Mouse (Mus musculus): ENCODE data around the gene Ttll11. TPM values are rescaled to one million over a fixed set of nuclear protein-coding genes. Genes with fewer than 3 reads are reported as not detected.

Ttll11 gene
- 5.4 and 6.0 TPM in 2 replicates for polyA plus RNA-seq (2016; fragmentation: Nextera tagmentation; extraction: Ambion mirVana)

DNA sequence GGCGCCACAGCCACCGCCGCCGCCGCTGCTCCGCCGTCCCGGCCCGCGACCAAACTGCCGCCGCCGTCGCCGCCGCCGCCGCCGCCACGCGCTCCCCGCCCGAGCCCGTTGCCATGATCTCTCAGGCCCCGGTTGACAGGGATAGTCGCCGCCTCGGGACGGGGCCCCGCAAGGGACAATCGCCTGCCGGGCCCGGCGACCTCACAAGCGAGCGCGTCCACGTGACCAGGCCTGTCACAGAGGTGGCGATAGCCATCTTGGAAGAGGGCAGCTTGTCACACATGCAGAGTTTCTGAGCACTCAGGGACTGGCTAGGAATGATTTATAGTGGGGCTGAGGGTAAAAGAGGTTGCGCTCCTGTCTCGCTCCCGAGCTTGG, at the start of gene Ttll11:
Ttll11 (minus strand) TSS at position 270 of the 378 bp plus-strand sequence.
- H3K4me3 ChIP-seq = peak within 1 kb of the TSS; percentile 90
- no peaks in the 10 kb centered on the region for H3K36me3 ChIP-seq
- H3K27ac ChIP-seq = peak within 1 kb of the TSS; percentile 46; the same call in 1 of the 2 replicates
- ATAC-seq (ENCODE audit: low FRiP score, low read depth) = peak; percentile 92
- H3K4me1 ChIP-seq = peaks cover 21% of the 10 kb centered on the region
- WGBS = under 1% methylated on average over 42 of the region's 42 CpGs
- peak within 1 kb of the TSS; percentile 92 for H3K9ac ChIP-seq
- H3K4me2 ChIP-seq (replicated peaks) = peak within 1 kb of the TSS; percentile 98
- H3K27me3 ChIP-seq (replicated peaks) = no peaks in the 10 kb centered on the region
- H3K9me3 ChIP-seq = no peaks in the 10 kb centered on the region

DNA sequence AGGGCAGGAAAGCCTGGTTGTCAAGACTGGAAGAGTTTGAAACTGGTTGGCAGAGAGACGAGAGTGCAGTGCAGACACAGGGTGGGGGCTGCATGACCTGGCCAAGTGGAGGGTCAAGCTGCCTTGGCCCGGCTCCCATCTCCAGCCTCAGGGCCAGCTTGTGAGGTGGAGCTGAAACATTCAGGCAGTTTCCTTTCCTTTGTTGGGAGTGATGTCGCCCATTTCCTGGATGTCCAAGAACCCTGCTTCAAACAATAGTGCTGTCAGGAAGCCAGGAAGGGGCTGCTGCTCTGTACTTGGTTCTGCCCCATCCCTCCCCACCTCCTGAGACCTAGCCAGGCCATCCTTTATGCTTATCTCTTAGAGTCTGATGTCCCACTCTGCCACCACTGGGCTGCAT, 43.6 kb upstream of the Ttll11 start:
- no peak overlapping the region for H3K27ac ChIP-seq
- H3K9ac ChIP-seq = no peak overlapping the region
- H3K9me3 ChIP-seq = no peaks in the 10 kb centered on the region
- no peak overlapping the region for H3K4me3 ChIP-seq
- H3K27me3 ChIP-seq (replicated peaks) = 0 out of 2 replicates have a peak, but pooled peaks cover 6% of the 10 kb centered on the region
- H3K4me1 ChIP-seq = peaks cover 8% of the 10 kb centered on the region
- 75% methylated on average over 3 of the region's 3 CpGs for WGBS
- ATAC-seq (ENCODE audit: low FRiP score, low read depth) = no peak
- no peaks in the 10 kb centered on the region for H3K36me3 ChIP-seq
- H3K4me2 ChIP-seq (replicated peaks) = no peak overlapping the region

- ATAC-seq (ENCODE audit: low FRiP score, low read depth) = peak; percentile 65
- no peaks in the 10 kb centered on the region for H3K36me3 ChIP-seq
- no peak overlapping the region for H3K27ac ChIP-seq
- H3K4me2 ChIP-seq (replicated peaks) = peak overlapping the region; percentile 58
- no peaks in the 10 kb centered on the region for H3K9me3 ChIP-seq
- 0 out of 2 replicates have a peak, but pooled peaks cover 6% of the 10 kb centered on the region for H3K27me3 ChIP-seq (replicated peaks)
- no peak overlapping the region for H3K9ac ChIP-seq
- 10% methylated on average over 32 of the region's 32 CpGs for WGBS
- H3K4me1 ChIP-seq = peaks cover 8% of the 10 kb centered on the region
- H3K4me3 ChIP-seq = peak overlapping the region; percentile 11; the same call in 1 of the 2 replicates
Measured at GRCm38 (mm10) chr2:36021385-36022159, 41.9 kb upstream of the Ttll11 start.

DNA sequence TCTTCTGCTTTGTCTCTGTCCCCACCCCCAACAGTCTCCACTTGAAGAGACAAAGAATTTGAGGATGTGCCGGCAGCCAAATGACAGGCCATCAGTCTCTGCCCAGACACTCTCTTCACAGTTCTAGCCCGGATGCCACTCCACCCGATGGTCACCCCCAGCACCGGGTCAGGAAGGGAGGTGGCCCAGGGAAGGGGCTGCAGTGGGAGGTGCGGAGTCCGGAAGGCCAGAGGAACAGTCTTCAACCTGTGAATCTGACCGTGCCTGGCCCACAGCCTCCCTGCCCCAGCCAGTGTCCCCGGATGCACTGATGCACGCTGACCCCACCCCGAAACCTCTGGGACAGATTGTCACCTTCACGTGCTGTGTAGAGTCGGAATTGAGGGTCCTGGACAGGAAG, 33.3 kb upstream of the Ttll11 start:
- H3K27me3 ChIP-seq (replicated peaks) = peaks cover 22% of the 10 kb centered on the region
- no peak overlapping the region for H3K4me2 ChIP-seq (replicated peaks)
- 55% methylated on average over 12 of the region's 12 CpGs for WGBS
- no peaks in the 10 kb centered on the region for H3K36me3 ChIP-seq
- ATAC-seq (ENCODE audit: low FRiP score, low read depth) = no peak
- H3K27ac ChIP-seq = no peak overlapping the region
- no peaks in the 10 kb centered on the region for H3K9me3 ChIP-seq
- no peak overlapping the region for H3K4me3 ChIP-seq
- no peak overlapping the region for H3K9ac ChIP-seq
- H3K4me1 ChIP-seq = peaks cover 3% of the 10 kb centered on the region; the same call in 1 of the 2 replicates

- peaks cover 3% of the 10 kb centered on the region; the same call in 1 of the 2 replicates for H3K4me1 ChIP-seq
- ATAC-seq (ENCODE audit: low FRiP score, low read depth) = peak; percentile 22; the same call in 1 of the 2 replicates
- under 1% methylated on average over 44 of the region's 44 CpGs for WGBS
- no peaks in the 10 kb centered on the region for H3K9me3 ChIP-seq
- peak overlapping the region; percentile 34 for H3K4me3 ChIP-seq
- H3K9ac ChIP-seq = peak overlapping the region; percentile 54
- no peak overlapping the region for H3K27ac ChIP-seq
- H3K4me2 ChIP-seq (replicated peaks) = peak overlapping the region; percentile 84
- H3K36me3 ChIP-seq = no peaks in the 10 kb centered on the region
- H3K27me3 ChIP-seq (replicated peaks) = peaks cover 22% of the 10 kb centered on the region
Measured at GRCm38 (mm10) chr2:36011331-36011825, 31.7 kb upstream of the Ttll11 start.

- no peak for ATAC-seq (ENCODE audit: low FRiP score, low read depth)
- WGBS = 45% methylated on average over 8 of the region's 8 CpGs
- Histone ChIP-seq H3K36me3 (no peaks in the 10 kb centered on the region), H3K27ac (no peak overlapping the region), H3K4me1 (peaks cover 3% of the 10 kb centered on the region; the same call in 1 of the 2 replicates), H3K4me2 (replicated peaks) (peak overlapping the region; percentile 84), H3K4me3 (no peak overlapping the region), H3K9me3 (no peaks in the 10 kb centered on the region), H3K27me3 (replicated peaks) (peaks cover 22% of the 10 kb centered on the region), H3K9ac (no peak overlapping the region)
Measured at GRCm38 (mm10) chr2:36010579-36010978, 30.9 kb upstream of the Ttll11 start.

DNA sequence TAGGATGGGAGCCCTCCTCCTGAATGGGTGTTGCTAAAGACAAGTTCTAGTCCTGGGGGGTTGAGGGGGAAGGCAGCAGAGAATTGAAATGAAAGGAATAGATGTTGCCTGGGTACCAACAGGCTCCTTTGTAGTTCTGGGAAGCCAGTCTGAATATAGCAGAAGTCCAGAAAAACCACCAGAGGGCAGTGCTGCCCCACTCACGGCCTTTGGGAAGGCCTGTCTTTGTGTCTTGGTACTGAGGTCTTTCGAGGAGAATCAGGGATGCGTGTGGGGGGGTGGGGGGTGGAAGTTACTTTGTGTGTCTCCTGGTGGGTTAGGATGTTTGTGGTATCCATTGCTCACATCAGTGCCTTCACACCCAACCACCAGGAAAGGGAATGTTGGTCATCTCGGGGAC, 29.7 kb upstream of the Ttll11 start:
- H3K9ac ChIP-seq = no peak overlapping the region
- WGBS = 23% methylated on average over 4 of the region's 4 CpGs
- H3K4me3 ChIP-seq = no peak overlapping the region
- peaks cover 3% of the 10 kb centered on the region; the same call in 1 of the 2 replicates for H3K4me1 ChIP-seq
- H3K27ac ChIP-seq = no peak overlapping the region
- peaks cover 24% of the 10 kb centered on the region for H3K27me3 ChIP-seq (replicated peaks)
- peak; percentile 31 for ATAC-seq (ENCODE audit: low FRiP score, low read depth)
- no peaks in the 10 kb centered on the region for H3K36me3 ChIP-seq
- no peaks in the 10 kb centered on the region for H3K9me3 ChIP-seq
- H3K4me2 ChIP-seq (replicated peaks) = no peak overlapping the region

DNA sequence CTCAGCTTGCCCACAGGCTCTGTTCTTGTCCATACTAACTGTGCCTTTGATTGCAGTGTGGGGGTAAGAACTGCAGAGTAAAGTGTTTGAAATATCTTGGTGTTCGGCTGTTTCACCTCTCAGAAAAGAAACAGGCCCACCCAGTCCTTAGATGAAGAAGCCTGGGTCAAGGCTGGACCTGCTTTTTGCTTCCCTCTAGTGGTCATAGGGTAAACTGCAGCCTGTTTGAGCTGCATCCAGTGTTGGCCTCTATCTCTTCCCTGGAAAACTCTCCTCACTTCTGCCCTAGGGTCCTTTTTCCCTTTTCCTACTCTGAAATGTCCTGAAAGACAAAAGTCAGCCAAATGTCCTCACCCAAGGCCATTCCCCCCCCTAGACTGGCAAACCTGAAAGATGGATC, 28.4 kb upstream of the Ttll11 start:
- H3K27ac ChIP-seq = no peak overlapping the region
- 33% methylated on average over 1 of the region's 1 CpGs for WGBS
- no peaks in the 10 kb centered on the region for H3K9me3 ChIP-seq
- no peak overlapping the region for H3K4me2 ChIP-seq (replicated peaks)
- ATAC-seq (ENCODE audit: low FRiP score, low read depth) = no peak
- H3K4me1 ChIP-seq = peaks cover 3% of the 10 kb centered on the region; the same call in 1 of the 2 replicates
- no peaks in the 10 kb centered on the region for H3K36me3 ChIP-seq
- H3K27me3 ChIP-seq (replicated peaks) = peaks cover 26% of the 10 kb centered on the region
- no peak overlapping the region for H3K4me3 ChIP-seq
- no peak overlapping the region for H3K9ac ChIP-seq

DNA sequence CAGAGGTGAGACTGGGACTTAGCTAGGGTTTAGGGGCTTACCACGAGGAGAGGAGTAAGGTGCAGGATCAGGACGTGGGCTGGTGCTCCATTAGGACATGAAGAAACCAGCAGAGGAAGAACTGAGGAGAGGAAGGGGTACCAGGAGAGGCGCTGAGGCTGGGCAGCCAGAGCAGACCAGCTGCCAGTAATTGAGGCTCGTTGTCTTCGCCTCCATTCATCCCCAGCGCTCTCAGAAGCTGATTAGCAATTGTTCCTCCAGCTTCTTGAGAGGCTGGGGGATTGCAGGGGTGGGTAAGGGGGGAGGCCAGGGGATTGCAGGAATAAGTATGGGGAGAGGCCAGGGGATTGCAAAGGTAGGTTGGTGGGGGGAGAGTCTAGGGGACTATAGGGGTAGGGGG, 22.5 kb upstream of the Ttll11 start:
- 28% methylated on average over 6 of the region's 6 CpGs for WGBS
- H3K4me1 ChIP-seq = no peaks in the 10 kb centered on the region

DNA sequence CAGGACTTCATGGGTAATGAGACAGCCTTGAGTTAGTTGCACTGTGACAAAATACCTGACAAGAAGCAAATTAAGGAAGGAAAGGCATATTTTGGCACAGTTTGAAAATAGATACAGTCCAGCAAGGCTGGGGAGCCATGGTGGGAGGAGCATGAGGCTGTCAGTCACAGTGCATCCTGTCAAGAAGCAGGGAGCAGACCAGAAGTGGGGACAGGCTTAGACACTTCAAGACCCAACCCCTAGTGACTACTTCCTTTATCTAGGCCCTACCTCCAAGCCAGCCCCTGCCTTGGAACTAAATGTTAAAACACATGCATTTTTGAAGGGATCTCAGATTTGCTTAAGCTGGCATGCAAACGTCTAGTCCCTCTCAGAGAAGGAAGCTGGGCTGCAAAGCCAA, 20.7 kb upstream of the Ttll11 start:
- Histone ChIP-seq H3K9ac (no peak overlapping the region), H3K27me3 (replicated peaks) (0 out of 2 replicates have a peak, but pooled peaks cover 3% of the 10 kb centered on the region), H3K27ac (no peak overlapping the region), H3K36me3 (no peaks in the 10 kb centered on the region), H3K4me1 (no peaks in the 10 kb centered on the region), H3K9me3 (no peaks in the 10 kb centered on the region), H3K4me3 (no peak overlapping the region), H3K4me2 (replicated peaks) (no peak overlapping the region)
- ATAC-seq (ENCODE audit: low FRiP score, low read depth) = no peak
- WGBS = 59% methylated on average over 1 of the region's 1 CpGs

More for the DNA sequence above, 22.5 kb upstream of the Ttll11 start:
- no peak overlapping the region for H3K4me3 ChIP-seq
- no peak overlapping the region for H3K27ac ChIP-seq
- no peak overlapping the region for H3K9ac ChIP-seq
- H3K27me3 ChIP-seq (replicated peaks) = 0 out of 2 replicates have a peak, but pooled peaks cover 3% of the 10 kb centered on the region
- H3K36me3 ChIP-seq = no peaks in the 10 kb centered on the region
- H3K4me2 ChIP-seq (replicated peaks) = no peak overlapping the region
- H3K9me3 ChIP-seq = no peaks in the 10 kb centered on the region
- no peak for ATAC-seq (ENCODE audit: low FRiP score, low read depth)

GRCm38 (mm10) chr2:35999212-35999611, 19.5 kb upstream of the Ttll11 start:
- Histone ChIP-seq H3K27me3 (replicated peaks) (0 out of 2 replicates have a peak, but pooled peaks cover under 1% of the 10 kb centered on the region), H3K4me1 (no peaks in the 10 kb centered on the region), H3K4me3 (no peak overlapping the region), H3K36me3 (no peaks in the 10 kb centered on the region), H3K4me2 (replicated peaks) (no peak overlapping the region), H3K9me3 (no peaks in the 10 kb centered on the region), H3K27ac (no peak overlapping the region), H3K9ac (no peak overlapping the region)
- no peak for ATAC-seq (ENCODE audit: low FRiP score, low read depth)

DNA sequence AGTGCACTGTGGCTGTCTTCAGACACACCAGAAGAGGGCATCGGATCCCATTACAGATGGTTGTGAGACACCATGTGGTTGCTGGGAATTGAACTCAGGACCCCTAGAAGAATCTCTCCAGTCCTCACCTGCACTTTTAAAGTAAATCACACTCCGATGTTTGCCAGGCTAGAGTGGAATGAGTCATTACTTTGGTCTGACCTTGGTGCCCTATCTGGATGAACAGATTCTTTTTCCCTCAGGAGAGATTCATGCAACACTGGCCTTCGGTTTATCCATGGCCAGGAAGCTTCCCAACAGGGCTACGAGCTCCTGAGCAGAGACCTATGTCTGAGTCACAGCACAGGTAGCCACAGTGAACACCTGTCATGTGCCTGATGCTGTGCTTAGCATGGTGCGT, 18.7 kb upstream of the Ttll11 start:
- 88% methylated on average over 5 of the region's 5 CpGs for WGBS
- no peak overlapping the region for H3K4me3 ChIP-seq
- H3K9me3 ChIP-seq = no peaks in the 10 kb centered on the region
- H3K27me3 ChIP-seq (replicated peaks) = no peaks in the 10 kb centered on the region
- no peaks in the 10 kb centered on the region for H3K36me3 ChIP-seq
- no peak for ATAC-seq (ENCODE audit: low FRiP score, low read depth)
- no peak overlapping the region for H3K27ac ChIP-seq
- H3K9ac ChIP-seq = no peak overlapping the region
- H3K4me1 ChIP-seq = no peaks in the 10 kb centered on the region
- H3K4me2 ChIP-seq (replicated peaks) = no peak overlapping the region

Data from neural tube, embryonic 12.5 days (tissue).